Mouse (Mus musculus) liver, embryonic 16.5 days (tissue): ENCODE data around the gene Tcp10c. TPM values are rescaled to one million over a fixed set of nuclear protein-coding genes. Genes with fewer than 3 reads are reported as not detected.
"Not testable (repeated sequence)": the region's sequence is repeated elsewhere in the genome, so short reads cannot be mapped to it uniquely, and the experiment has no call there.

ENCODE experiments used
- ATAC-seq: fragments of 200-750 bp; cut with Nextera tagmentation; 2 replicates; pipeline ENCODE4 v1.8.0; 2017; ENCODE audit warnings: low read depth, mild to moderate bottlenecking, moderate number of reproducible peaks, moderate library complexity
- H3K27ac ChIP-seq: fragments of 300-500 bp; sonication (generic); 2 replicates; pipeline ENCODE4 v1.5.1; 2014; ENCODE audit warnings: mild to moderate bottlenecking, low read length
- H3K27me3 ChIP-seq: fragments of 300-500 bp; sonication (generic); 2 replicates; pipeline ENCODE4 v1.6.1; 2014; ENCODE audit warnings: low read depth, low read length, mixed read lengths; ENCODE audit not compliant: control insufficient read depth, insufficient read depth
- H3K36me3 ChIP-seq: fragments of 300-500 bp; sonication (generic); 2 replicates; pipeline ENCODE4 v1.6.1; 2014; ENCODE audit warnings: mild to moderate bottlenecking; ENCODE audit not compliant: control insufficient read depth, insufficient read depth
- H3K4me1 ChIP-seq: fragments of 300-500 bp; sonication (generic); 2 replicates; pipeline ENCODE4 v1.6.1; 2014; ENCODE audit warnings: low read depth, low read length, mixed read lengths; ENCODE audit not compliant: control insufficient read depth
- H3K4me2 ChIP-seq: fragments of 300-500 bp; sonication (generic); 2 replicates; pipeline ENCODE4 v1.6.1; 2014; ENCODE audit warnings: low read depth, low read length, mixed read lengths
- H3K4me3 ChIP-seq: fragments of 300-500 bp; sonication (generic); 2 replicates; pipeline ENCODE4 v1.5.1; 2014; ENCODE audit warnings: low read depth, mild to moderate bottlenecking, low read length
- H3K9ac ChIP-seq: fragments of 300-500 bp; sonication (generic); 2 replicates; pipeline ENCODE4 v1.6.1; 2014; ENCODE audit warnings: low read depth, low read length
- H3K9me3 ChIP-seq: fragments of 300-500 bp; sonication (generic); replicated peaks from 2 replicates; pipeline ENCODE4 v1.6.1; 2016; ENCODE audit warnings: low read length; ENCODE audit not compliant: control insufficient read depth
- WGBS: fragments of 180-500 bp; shearing (Covaris S2); extraction: QIAGEN DNeasy Blood & Tissue Kit; methylation state at CpG from one replicate; pipeline ENCODE4 v1.1.7; 2014; ENCODE audit not compliant: insufficient replicate concordance; 5-methylcytosine and 5-hydroxymethylcytosine counted together
- polyA plus RNA-seq: library from polyadenylated mRNA; unstranded; fragments of >200 nt; fragmentation: Nextera tagmentation; extraction: Ambion mirVana; gene quantifications from 2 replicates; pipeline ENCODE4 v1.2.1, GENCODE M21; 2015

The Tcp10c gene
- polyA plus RNA-seq, 1 experiment from 2014 or later, result not detected

- not testable (repeated sequence) for H3K4me2 ChIP-seq, ATAC-seq, H3K9me3 ChIP-seq, H3K4me1 ChIP-seq, H3K27ac ChIP-seq, H3K27me3 ChIP-seq, H3K4me3 ChIP-seq, H3K36me3 ChIP-seq, H3K9ac ChIP-seq
- WGBS, result 59% methylated on average over 5 of the region's 6 CpGs
Observed at GRCm38 (mm10) chr17:13406701-13407100, 52.3 kb downstream of the Tcp10c start.

- H3K27ac ChIP-seq, H3K4me3 ChIP-seq, H3K27me3 ChIP-seq, H3K9ac ChIP-seq, H3K4me2 ChIP-seq, H3K9me3 ChIP-seq, H3K4me1 ChIP-seq, H3K36me3 ChIP-seq: not testable (repeated sequence)
- ATAC-seq, result peak; percentile 47; the same call in 1 of the 2 replicates
- 87% methylated on average over 3 of the region's 4 CpGs for WGBS
Observed at GRCm38 (mm10) chr17:13407621-13408256, 53.4 kb downstream of the Tcp10c start.

GRCm38 (mm10) chr17:13408257-13408633, 53.9 kb downstream of the Tcp10c start:
- H3K27me3 ChIP-seq, H3K4me3 ChIP-seq, H3K9me3 ChIP-seq, H3K4me2 ChIP-seq, H3K36me3 ChIP-seq, H3K27ac ChIP-seq, H3K9ac ChIP-seq, ATAC-seq, H3K4me1 ChIP-seq: not testable (repeated sequence)
- 76% methylated on average over 9 of the region's 11 CpGs for WGBS

- 78% methylated on average over 9 of the region's 12 CpGs for WGBS
- not testable (repeated sequence) for H3K9ac ChIP-seq, ATAC-seq
Observed at GRCm38 (mm10) chr17:13421022-13421591, 66.7 kb downstream of the Tcp10c start.

GRCm38 (mm10) chr17:13422638-13423037, 68.3 kb downstream of the Tcp10c start:
- not testable (repeated sequence) for H3K36me3 ChIP-seq, H3K4me3 ChIP-seq, H3K9ac ChIP-seq, H3K4me2 ChIP-seq, H3K9me3 ChIP-seq, H3K4me1 ChIP-seq, H3K27ac ChIP-seq, H3K27me3 ChIP-seq, ATAC-seq
- 60% methylated on average over 5 of the region's 5 CpGs for WGBS

More at GRCm38 (mm10) chr17:13421022-13421591, 66.7 kb downstream of the Tcp10c start:
- not testable (repeated sequence) for H3K9me3 ChIP-seq, H3K27me3 ChIP-seq, H3K27ac ChIP-seq, H3K4me3 ChIP-seq, H3K4me2 ChIP-seq, H3K36me3 ChIP-seq, H3K4me1 ChIP-seq

- not testable (repeated sequence) for H3K4me3 ChIP-seq, H3K9ac ChIP-seq, H3K27me3 ChIP-seq, H3K4me1 ChIP-seq, H3K27ac ChIP-seq, H3K9me3 ChIP-seq, H3K4me2 ChIP-seq, ATAC-seq, H3K36me3 ChIP-seq
- WGBS, result 47% methylated on average over 8 of the region's 8 CpGs
Observed at GRCm38 (mm10) chr17:13423373-13424024, 69.1 kb downstream of the Tcp10c start.

- H3K36me3 ChIP-seq, H3K27me3 ChIP-seq, H3K9me3 ChIP-seq, H3K4me3 ChIP-seq, H3K9ac ChIP-seq, ATAC-seq, H3K4me1 ChIP-seq, H3K4me2 ChIP-seq, H3K27ac ChIP-seq: not testable (repeated sequence)
- 71% methylated on average over 6 of the region's 6 CpGs for WGBS
Observed at GRCm38 (mm10) chr17:13424321-13424720, 69.9 kb downstream of the Tcp10c start.

- H3K36me3 ChIP-seq, H3K9me3 ChIP-seq: not testable (repeated sequence)
Observed at GRCm38 (mm10) chr17:13425694-13426093, 71.3 kb downstream of the Tcp10c start.

GRCm38 (mm10) chr17:13426508-13426907, 72.1 kb downstream of the Tcp10c start:
- H3K9ac ChIP-seq, H3K27ac ChIP-seq: not testable (repeated sequence)
- WGBS, result 70% methylated on average over 4 of the region's 6 CpGs

More at GRCm38 (mm10) chr17:13425694-13426093, 71.3 kb downstream of the Tcp10c start:
- H3K27me3 ChIP-seq, H3K27ac ChIP-seq, H3K4me3 ChIP-seq, H3K4me2 ChIP-seq, ATAC-seq, H3K4me1 ChIP-seq, H3K9ac ChIP-seq: not testable (repeated sequence)
- WGBS, result 35% methylated on average over 2 of the region's 5 CpGs

More at GRCm38 (mm10) chr17:13426508-13426907, 72.1 kb downstream of the Tcp10c start:
- not testable (repeated sequence) for H3K9me3 ChIP-seq, ATAC-seq, H3K27me3 ChIP-seq, H3K4me1 ChIP-seq, H3K4me3 ChIP-seq, H3K4me2 ChIP-seq, H3K36me3 ChIP-seq
